Mouse (Mus musculus) neural tube, embryonic 15.5 days (tissue): Measurements from ENCODE around the gene Acpp. TPM values are rescaled to one million over a fixed set of nuclear protein-coding genes. Genes with fewer than 3 reads are reported as not detected.

ENCODE experiments used
- ATAC-seq: fragments of 200-750 bp; cut with Nextera tagmentation; 2 replicates; pipeline ENCODE4 v1.8.0; 2017; ENCODE audit warnings: mild to moderate bottlenecking, moderate TSS enrichment, moderate library complexity; ENCODE audit not compliant: low FRiP score
- H3K27ac ChIP-seq: fragments of 300-500 bp; sonication (generic); replicated peaks from 2 replicates; pipeline ENCODE4 v1.5.1; 2015; ENCODE audit warnings: mild to moderate bottlenecking, inconsistent platforms
- H3K27me3 ChIP-seq: fragments of 300-500 bp; sonication (generic); replicated peaks from 2 replicates; pipeline ENCODE4 v1.6.1; 2015; ENCODE audit warnings: inconsistent platforms
- H3K36me3 ChIP-seq: fragments of 300-500 bp; sonication (generic); 2 replicates; pipeline ENCODE4 v1.6.1; 2015; ENCODE audit warnings: inconsistent platforms
- H3K4me1 ChIP-seq: fragments of 300-500 bp; sonication (generic); 2 replicates; pipeline ENCODE4 v1.6.1; 2015; ENCODE audit warnings: inconsistent platforms
- H3K4me2 ChIP-seq: fragments of 300-500 bp; sonication (generic); 2 replicates; pipeline ENCODE4 v1.6.1; 2015; ENCODE audit warnings: inconsistent platforms, mild to moderate bottlenecking, moderate library complexity
- H3K4me3 ChIP-seq: fragments of 300-500 bp; sonication (generic); replicated peaks from 2 replicates; pipeline ENCODE4 v1.5.1; 2015; ENCODE audit warnings: mild to moderate bottlenecking, inconsistent platforms
- H3K9ac ChIP-seq: fragments of 300-500 bp; sonication (generic); replicated peaks from 2 replicates; pipeline ENCODE4 v1.6.1; 2015; ENCODE audit warnings: mild to moderate bottlenecking, inconsistent platforms
- H3K9me3 ChIP-seq: fragments of 300-500 bp; sonication (generic); replicated peaks from 2 replicates; pipeline ENCODE4 v1.6.1; 2016; ENCODE audit warnings: inconsistent platforms
- WGBS: fragments of 180-500 bp; shearing (Covaris S2); methylation state at CpG from one replicate; pipeline ENCODE4 v1.1.7; 2015; ENCODE audit warnings: mixed read lengths; 5-methylcytosine and 5-hydroxymethylcytosine counted together
- polyA plus RNA-seq: library from polyadenylated mRNA; unstranded; fragments of >200 nt; fragmentation: Nextera tagmentation; extraction: Ambion mirVana; gene quantifications from 2 replicates; pipeline ENCODE4 v1.2.1, GENCODE M21; 2015

Gene Acpp
- polyA plus RNA-seq, 1 experiment from 2014 or later: 0.97 TPM

DNA sequence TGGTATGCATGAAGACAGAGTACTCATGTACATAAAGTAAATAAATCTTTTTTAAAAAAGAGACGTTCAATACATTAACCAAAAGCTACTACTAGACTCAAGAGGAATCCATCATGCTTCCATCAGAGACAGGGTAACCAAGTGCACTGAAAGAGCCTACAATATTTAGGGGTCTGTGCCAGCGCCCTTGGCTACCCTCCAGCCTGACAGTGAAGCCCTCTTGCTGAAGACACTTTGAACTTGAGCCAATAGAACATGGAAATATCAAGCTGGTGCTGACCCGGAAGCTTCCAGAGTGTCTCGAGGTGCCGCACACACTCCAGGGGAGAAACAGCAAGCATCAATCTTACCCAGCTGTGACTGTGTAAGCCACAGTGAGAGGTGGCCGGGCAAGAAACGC lies 97.4 kb downstream of the Acpp start:
- no peak for ATAC-seq
- Histone ChIP-seq H3K9me3 (no peaks in the 10 kb centered on the region), H3K27ac (no peak overlapping the region), H3K4me2 (no peak overlapping the region), H3K36me3 (peaks cover 28% of the 10 kb centered on the region), H3K4me3 (no peak overlapping the region), H3K9ac (no peak overlapping the region), H3K27me3 (no peaks in the 10 kb centered on the region), H3K4me1 (peaks cover 10% of the 10 kb centered on the region)
- WGBS: 88% methylated on average over 7 of the region's 7 CpGs

DNA sequence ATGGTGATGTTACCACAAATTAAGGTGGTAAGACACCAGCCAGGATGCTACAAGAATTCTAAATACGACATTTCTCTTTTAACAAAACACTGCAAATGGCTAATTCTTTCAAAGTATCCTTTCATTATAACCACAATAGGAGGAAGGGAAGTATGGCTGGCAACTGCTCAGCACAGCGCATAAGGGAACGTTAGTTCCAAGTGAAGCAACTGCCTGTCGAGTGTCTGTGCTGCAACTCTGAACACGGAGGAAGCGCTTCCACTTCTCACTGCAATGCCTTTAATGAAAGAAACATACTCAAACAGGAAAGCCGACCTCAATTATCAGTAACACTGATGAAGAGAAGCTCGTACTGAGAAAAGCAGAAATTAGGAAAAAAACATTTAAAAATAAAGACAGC lies 98.5 kb downstream of the Acpp start:
- Histone ChIP-seq H3K9me3 (no peaks in the 10 kb centered on the region), H3K4me2 (no peak overlapping the region), H3K36me3 (peaks cover 29% of the 10 kb centered on the region), H3K4me3 (no peak overlapping the region), H3K27ac (no peak overlapping the region), H3K27me3 (no peaks in the 10 kb centered on the region), H3K9ac (no peak overlapping the region), H3K4me1 (peaks cover 10% of the 10 kb centered on the region)
- 90% methylated on average over 8 of the region's 8 CpGs for WGBS
- ATAC-seq: no peak

Other genes starting within 250 kb of the Acpp start
- gene Ackr4, start 210.8 kb downstream of the Acpp start, polyA plus RNA-seq: 3.3 and 8.8 TPM in 2 replicates
- 18.8 and 19.3 TPM in 2 replicates for gene Dnajc13, start 74.8 kb downstream of the Acpp start, polyA plus RNA-seq
- gene Cpne4, start 209.5 kb upstream of the Acpp start, polyA plus RNA-seq: 15.5 and 17.4 TPM in 2 replicates